Mouse (Mus musculus): ENCODE measurements around the gene Ifnl3. TPM values are rescaled to one million over a fixed set of nuclear protein-coding genes. Genes with fewer than 3 reads are reported as not detected.

Gene Ifnl3
- total RNA-seq (2023) = not detected

GRCm38 (mm10) chr7:28522536-28522935 is at the start of gene Ifnl3:
Ifnl3 (plus strand) TSS chr7:28522836.

DNA sequence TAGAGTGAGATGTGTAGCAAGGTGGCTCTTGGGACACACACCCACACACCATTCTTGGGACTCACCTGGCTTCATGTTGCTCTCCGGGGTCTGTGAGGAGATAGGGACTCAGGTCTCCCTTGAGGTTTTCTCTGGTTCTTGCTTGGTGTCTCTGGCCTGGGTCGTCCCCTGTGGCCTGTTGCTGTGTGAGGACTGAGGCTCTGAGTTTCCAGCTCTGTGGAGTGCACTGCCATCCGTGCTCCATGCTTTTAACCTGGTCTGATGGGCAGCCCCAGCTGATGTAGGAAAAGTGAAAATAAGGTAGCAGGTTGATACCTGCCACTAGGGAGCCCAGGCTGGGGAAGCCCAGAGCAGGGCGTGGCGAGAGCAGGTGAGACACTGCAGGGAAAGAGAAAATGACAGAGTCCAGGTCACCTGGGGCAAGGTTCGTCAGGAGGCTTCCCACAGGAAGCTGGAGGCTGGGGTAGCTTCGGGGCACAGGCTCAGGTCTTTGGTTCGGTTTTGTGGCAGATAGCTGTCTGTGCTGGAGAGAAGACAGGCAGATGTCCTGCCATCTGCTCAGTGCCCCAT is 12.1 kb upstream of the Ifnl3 start, which contains the start of gene Ifnl2:
Gene Ifnl2, minus strand, starts transcription at position 51 of the 570 bp plus-strand sequence.

DNA sequence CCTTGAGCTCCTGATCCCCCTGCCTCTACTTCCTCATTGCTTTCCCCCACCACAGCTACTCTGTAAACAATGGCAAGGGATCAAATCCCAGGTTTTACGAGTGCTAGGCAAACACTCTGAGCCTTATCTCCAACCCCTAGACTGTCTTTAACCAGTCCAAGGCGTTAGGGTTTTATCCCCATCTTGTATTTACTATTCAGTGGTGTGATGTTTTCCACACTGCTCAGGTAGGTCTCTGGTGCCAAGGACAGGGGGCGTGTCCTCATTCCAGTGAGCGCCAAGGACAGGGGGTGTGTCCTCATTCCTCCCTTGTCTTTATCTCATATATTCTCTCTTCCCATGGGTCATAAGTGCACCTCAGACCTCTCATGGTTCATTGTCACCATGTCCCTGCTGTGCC is 17.9 kb downstream of the Ifnl3 start, which contains the start of gene Sycn:
Gene Sycn, plus strand, starts transcription at position 360 of the 400 bp plus-strand sequence.

GRCm38 (mm10) chr7:28547154-28547553 is 24.5 kb downstream of the Ifnl3 start, which contains the start of gene Nccrp1:
Nccrp1 (minus strand) TSS chr7:28547254.

Other genes starting within 250 kb of the Ifnl3 start
- gene Eid2b, start 245.1 kb upstream of the Ifnl3 start, total RNA-seq (2023) = 1 to 10 TPM; 4.5 to 4.7 TPM
- not detected for gene Selenov, start 231.7 kb upstream of the Ifnl3 start, total RNA-seq (2023)
- not detected for gene Dll3, start 220.6 kb upstream of the Ifnl3 start, total RNA-seq (2023)
- 10 to 100 TPM; 24.3 to 28.2 TPM for gene Timm50, start 210.8 kb upstream of the Ifnl3 start, total RNA-seq (2023)
- 10 to 100 TPM; 72.6 to 73.5 TPM for gene Supt5, start 184.1 kb upstream of the Ifnl3 start, total RNA-seq (2023)
- gene Rps16, start 172.2 kb upstream of the Ifnl3 start, total RNA-seq (2023) = 1,000 to 10,000 TPM; 1,040 to 1,142 TPM
- 10 to 100 TPM; 25.8 to 27.0 TPM for gene Plekhg2, start 150.2 kb upstream of the Ifnl3 start, total RNA-seq (2023)
- 1,000 to 10,000 TPM; 2,020 to 2,166 TPM for gene Zfp36, start 142.6 kb upstream of the Ifnl3 start, total RNA-seq (2023)
- gene Med29, start 130.1 kb upstream of the Ifnl3 start, total RNA-seq (2023) = 10 to 100 TPM in 1 of 2 experiments, 1 to 10 TPM in 1; 7.4 to 10.8 TPM
- 10 to 100 TPM; 59.0 to 65.3 TPM for gene Paf1, start 129.9 kb upstream of the Ifnl3 start, total RNA-seq (2023)
- 100 to 1,000 TPM; 506 TPM for gene Gmfg, start 85.4 kb upstream of the Ifnl3 start, total RNA-seq (2023)
- gene Lrfn1, start 70.9 kb upstream of the Ifnl3 start, total RNA-seq (2023) = 1 to 10 TPM; 4.0 TPM
- not detected for gene Ifnl2, start 12.4 kb upstream of the Ifnl3 start, total RNA-seq (2023)
- gene Sycn, start 18.0 kb downstream of the Ifnl3 start, total RNA-seq (2023) = not detected
- under 1 TPM; 0.22 to 0.44 TPM for gene Nccrp1, start 24.4 kb downstream of the Ifnl3 start, total RNA-seq (2023)
- gene Samd4b, start 75.3 kb downstream of the Ifnl3 start, total RNA-seq (2023) = 10 to 100 TPM; 36.5 to 42.9 TPM
- 10 to 100 TPM; 12.1 to 12.6 TPM for gene Pak4, start 75.3 kb downstream of the Ifnl3 start, total RNA-seq (2023)
- not detected for gene Acp7, start 108.5 kb downstream of the Ifnl3 start, total RNA-seq (2023)
- gene Fbxo27, start 170.0 kb downstream of the Ifnl3 start, total RNA-seq (2023) = under 1 TPM; 0.18 to 0.33 TPM
- 1 to 10 TPM; 2.8 to 3.5 TPM for gene Fbxo17, start 194.0 kb downstream of the Ifnl3 start, total RNA-seq (2023)
- 10 to 100 TPM; 18.5 to 22.3 TPM for gene Mrps12, start 219.0 kb downstream of the Ifnl3 start, total RNA-seq (2023)
- 1 to 10 TPM; 8.6 to 8.7 TPM for gene Sars2, start 219.2 kb downstream of the Ifnl3 start, total RNA-seq (2023)
- gene Ccer2, start 233.3 kb downstream of the Ifnl3 start, total RNA-seq (2023) = not detected
- gene Sirt2, start 243.9 kb downstream of the Ifnl3 start, total RNA-seq (2023) = 10 to 100 TPM; 59.4 to 63.6 TPM
- gene Nfkbib, start 244.7 kb downstream of the Ifnl3 start, total RNA-seq (2023) = 10 to 100 TPM; 34.4 to 38.3 TPM

Data from neutrophil, adult 83 days (primary cell).